In genomic region chr19:25132322-25132721, GRCm38 (mm10) we compare ENCODE assay signal across 8 mouse cellular contexts.
DNase-seq lines count a peak whose midpoint lies in the region; ATAC-seq and TF ChIP-seq lines count a peak whose summit lies in the region.

No protein-coding gene starts in this region.

- H3K4me3 ChIP-seq in heart, postnatal 0 days (ENCODE audit: low read depth, low read length): no peak overlapping the region

- peak; percentile 48 for DNase-seq in heart, postnatal 0 days (ENCODE audit: low spot score)
- no peak for DNase-seq in heart, postnatal 25 days (ENCODE audit: low spot score)
- DNase-seq in ovary, postnatal 14 days (ENCODE audit: low spot score): peak; percentile 44
- DNase-seq in ovary, adult 18-20 months (ENCODE audit: low spot score): no peak
- peak; percentile 21 for DNase-seq in fibroblast of lung, adult 2 months (ENCODE audit: low read depth)
- DNase-seq in splenic B cell, adult 2 months (ENCODE audit: low read depth, low spot score): peak; percentile 37
- no peak for DNase-seq in kidney, postnatal 4 days

- WGBS in heart, postnatal 0 days: 13% methylated on average over 4 of the region's 4 CpGs

- no peak for TF ChIP-seq EP300 in heart, postnatal 0 days (IDR thresholded peaks at IDR 0.05; ENCODE audit: low read depth)

- H3K9me3 ChIP-seq in heart, postnatal 0 days (replicated peaks; ENCODE audit: control insufficient read depth, low read length): no peaks in the 10 kb centered on the region

- no peak overlapping the region for H3K27ac ChIP-seq in heart, postnatal 0 days (ENCODE audit: low read depth)

- intact Hi-C loops in heart, postnatal 25 days (cut with DNase I): loop anchor here (1.0 to 10.0 kb wide), 3 partner anchors 202 to 492 kb away; no protein-coding TSS in a partner anchor

- no peaks in the 10 kb centered on the region for H3K27me3 ChIP-seq in heart, postnatal 0 days (ENCODE audit: control insufficient read depth, insufficient read depth, low read length)
- no peaks in the 10 kb centered on the region for H3K27me3 ChIP-seq in splenic B cell, adult 2 months (ENCODE audit: control insufficient read depth, insufficient read depth, low read length, poor library complexity, severe bottlenecking)

- H3K36me3 ChIP-seq in heart, postnatal 0 days (replicated peaks; ENCODE audit: control insufficient read depth, insufficient read depth, low read length): no peaks in the 10 kb centered on the region
- H3K36me3 ChIP-seq in splenic B cell, adult 2 months (ENCODE audit: control insufficient read depth, insufficient read depth, low read length, poor library complexity, severe bottlenecking): peaks cover 26% of the 10 kb centered on the region

- TF ChIP-seq CTCF in heart, postnatal 0 days (IDR thresholded peaks at IDR 0.05; ENCODE audit: low read depth): peak; percentile 57

- no peaks in the 10 kb centered on the region for H3K4me1 ChIP-seq in heart, postnatal 0 days (ENCODE audit: control insufficient read depth, insufficient read depth)

- H3K4me2 ChIP-seq in heart, postnatal 0 days (ENCODE audit: low read depth, low read length): no peak overlapping the region

- no peak for ATAC-seq in heart, postnatal 0 days (ENCODE audit: insufficient read depth, low read depth)
- ATAC-seq in activated CD4-positive, CD25-positive, alpha-beta regulatory T cell, adult 4 months: no peak

- no peak overlapping the region for H3K9ac ChIP-seq in heart, postnatal 0 days (replicated peaks; ENCODE audit: low read depth, low read length)

Comparison
In these comparisons a context has a peak if more than half of its experiments do, and no peak if none do; other contexts are left out.
1. DNase-seq: peak in heart, postnatal 0 days (single experiment), ovary, postnatal 14 days (single experiment), fibroblast of lung, adult 2 months (single experiment) and splenic B cell, adult 2 months (single experiment); none in heart, postnatal 25 days (single experiment), ovary, adult 18-20 months (single experiment) and kidney, postnatal 4 days (0 of 2).